Mouse (Mus musculus): Measurements from ENCODE around the gene Decr2. TPM values are rescaled to one million over a fixed set of nuclear protein-coding genes. Genes with fewer than 3 reads are reported as not detected.
A peak's percentile ranks its signal among the peaks of the same experiment; 100 is the strongest.
"Not testable (repeated sequence)": the region's sequence is repeated elsewhere in the genome, so short reads cannot be mapped to it uniquely, and the experiment has no call there.

The Decr2 gene
- polyA plus RNA-seq, 1 experiment from 2014 or later, result 32.8 TPM

GRCm38 (mm10) chr17:26101478-26101877 is 11.3 kb upstream of the Decr2 start:
- DNase-seq (ENCODE audit: low spot score), result no peak
- H3K9me3 ChIP-seq, result no peaks in the 10 kb centered on the region

GRCm38 (mm10) chr17:26100166-26100565 is 10.0 kb upstream of the Decr2 start:
- H3K27ac ChIP-seq, result no peak overlapping the region
- H3K27me3 ChIP-seq (ENCODE audit: insufficient read depth, poor library complexity, severe bottlenecking), result no peaks in the 10 kb centered on the region
- peaks cover 7% of the 10 kb centered on the region for H3K4me1 ChIP-seq
- no peak overlapping the region for H3K4me3 ChIP-seq
- 42% methylated on average over 2 of the region's 2 CpGs for WGBS
- no peaks in the 10 kb centered on the region for H3K36me3 ChIP-seq
- H3K9me3 ChIP-seq, result no peaks in the 10 kb centered on the region
- no peak for DNase-seq (ENCODE audit: low spot score)

More at GRCm38 (mm10) chr17:26101478-26101877, 11.3 kb upstream of the Decr2 start:
- 34% methylated on average over 4 of the region's 4 CpGs for WGBS
- no peak overlapping the region for H3K4me3 ChIP-seq
- H3K27ac ChIP-seq, result peak overlapping the region; percentile 42; the same call in 1 of the 2 replicates
- no peaks in the 10 kb centered on the region for H3K27me3 ChIP-seq (ENCODE audit: insufficient read depth, poor library complexity, severe bottlenecking)
- H3K4me1 ChIP-seq, result peaks cover 3% of the 10 kb centered on the region
- no peaks in the 10 kb centered on the region for H3K36me3 ChIP-seq

GRCm38 (mm10) chr17:26099316-26099715 is 9.2 kb upstream of the Decr2 start:
- H3K4me3 ChIP-seq; DNase-seq (ENCODE audit: low spot score); H3K27ac ChIP-seq; H3K9me3 ChIP-seq; H3K36me3 ChIP-seq; H3K27me3 ChIP-seq (ENCODE audit: insufficient read depth, poor library complexity, severe bottlenecking): not testable (repeated sequence)
- peaks cover 16% of the 10 kb centered on the region for H3K4me1 ChIP-seq
- WGBS, result 71% methylated on average over 3 of the region's 3 CpGs

GRCm38 (mm10) chr17:26098461-26098860 is 8.3 kb upstream of the Decr2 start:
- Histone ChIP-seq H3K4me1 (peaks cover 21% of the 10 kb centered on the region), H3K36me3 (peaks cover 3% of the 10 kb centered on the region; the same call in 1 of the 2 replicates), H3K4me3 (no peak overlapping the region), H3K9me3 (no peaks in the 10 kb centered on the region), H3K27me3 (ENCODE audit: insufficient read depth, poor library complexity, severe bottlenecking) (no peaks in the 10 kb centered on the region), H3K27ac (no peak overlapping the region)
- WGBS, result 89% methylated on average over 7 of the region's 7 CpGs
- DNase-seq (ENCODE audit: low spot score), result no peak

- Histone ChIP-seq H3K27me3 (ENCODE audit: insufficient read depth, poor library complexity, severe bottlenecking) (no peaks in the 10 kb centered on the region), H3K4me1 (peaks cover 18% of the 10 kb centered on the region), H3K27ac (peak within 1 kb of the TSS; percentile 98), H3K9me3 (no peaks in the 10 kb centered on the region), H3K36me3 (peaks cover 20% of the 10 kb centered on the region), H3K4me3 (peak within 1 kb of the TSS; percentile 88)
- DNase-seq (ENCODE audit: low spot score), result peak; percentile 89
- WGBS, result 4% methylated on average over 47 of the region's 47 CpGs
Measured at GRCm38 (mm10) chr17:26095121-26095740, 5.1 kb upstream of the Decr2 start, which contains the start of gene Nme4. TSS of gene Nme4 (minus strand) at chr17:26095602.

- H3K4me3 ChIP-seq, result peak overlapping the region; percentile 88
- H3K27me3 ChIP-seq (ENCODE audit: insufficient read depth, poor library complexity, severe bottlenecking), result no peaks in the 10 kb centered on the region
- peaks cover 20% of the 10 kb centered on the region for H3K36me3 ChIP-seq
- peaks cover 18% of the 10 kb centered on the region for H3K4me1 ChIP-seq
- no peaks in the 10 kb centered on the region for H3K9me3 ChIP-seq
- H3K27ac ChIP-seq, result peak overlapping the region; percentile 98
- WGBS, result 20% methylated on average over 9 of the region's 9 CpGs
- DNase-seq (ENCODE audit: low spot score), result no peak
Measured at GRCm38 (mm10) chr17:26094531-26095110, 4.5 kb upstream of the Decr2 start.

- no peaks in the 10 kb centered on the region; the same call in 1 of the 2 replicates for H3K4me1 ChIP-seq
- 83% methylated on average over 9 of the region's 9 CpGs for WGBS
- H3K4me3 ChIP-seq, result no peak overlapping the region
- no peaks in the 10 kb centered on the region for H3K9me3 ChIP-seq
- H3K27ac ChIP-seq, result no peak overlapping the region
- H3K36me3 ChIP-seq, result peaks cover 23% of the 10 kb centered on the region
- no peak for DNase-seq (ENCODE audit: low spot score)
- no peaks in the 10 kb centered on the region for H3K27me3 ChIP-seq (ENCODE audit: insufficient read depth, poor library complexity, severe bottlenecking)
Measured at GRCm38 (mm10) chr17:26087059-26087564, 3.0 kb downstream of the Decr2 start.

GRCm38 (mm10) chr17:26080867-26081266 is 9.3 kb downstream of the Decr2 start:
- Histone ChIP-seq H3K4me3 (no peak overlapping the region), H3K9me3 (no peaks in the 10 kb centered on the region), H3K36me3 (peaks cover 16% of the 10 kb centered on the region), H3K27ac (no peak overlapping the region), H3K4me1 (0 out of 2 replicates have a peak, but pooled peaks cover 4% of the 10 kb centered on the region), H3K27me3 (ENCODE audit: insufficient read depth, poor library complexity, severe bottlenecking) (0 out of 2 replicates have a peak, but pooled peaks cover under 1% of the 10 kb centered on the region)
- no peak for DNase-seq (ENCODE audit: low spot score)
- 36% methylated on average over 2 of the region's 2 CpGs for WGBS

DNA sequence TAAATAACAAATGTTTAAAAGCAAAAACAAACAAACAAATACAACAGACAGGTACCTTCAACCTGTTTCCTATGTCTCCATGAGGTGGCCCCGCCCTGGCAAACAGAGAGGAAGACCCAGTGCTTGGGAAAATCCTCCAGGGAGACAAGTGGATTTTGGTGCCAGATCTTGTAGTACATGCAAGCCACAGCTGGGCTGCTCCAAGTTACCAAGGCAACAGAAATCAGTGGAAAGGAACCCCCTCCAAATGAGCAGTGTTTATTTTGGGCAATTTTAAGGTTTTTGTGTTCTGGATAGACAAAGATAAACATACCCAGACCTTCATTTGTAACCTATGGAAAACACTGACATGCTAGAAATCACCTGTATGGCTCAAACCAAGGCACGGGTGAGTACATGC is 11.3 kb downstream of the Decr2 start:
- H3K4me3 ChIP-seq, result no peak overlapping the region
- 0 out of 2 replicates have a peak, but pooled peaks cover 4% of the 10 kb centered on the region for H3K4me1 ChIP-seq
- 83% methylated on average over 2 of the region's 2 CpGs for WGBS
- H3K27me3 ChIP-seq (ENCODE audit: insufficient read depth, poor library complexity, severe bottlenecking), result 0 out of 2 replicates have a peak, but pooled peaks cover 7% of the 10 kb centered on the region
- H3K9me3 ChIP-seq, result no peaks in the 10 kb centered on the region
- H3K36me3 ChIP-seq, result peaks cover 16% of the 10 kb centered on the region
- no peak overlapping the region for H3K27ac ChIP-seq
- DNase-seq (ENCODE audit: low spot score), result no peak

GRCm38 (mm10) chr17:26075246-26075645 is 14.9 kb downstream of the Decr2 start:
- no peak overlapping the region for H3K4me3 ChIP-seq
- peaks cover 13% of the 10 kb centered on the region; the same call in 1 of the 2 replicates for H3K27me3 ChIP-seq (ENCODE audit: insufficient read depth, poor library complexity, severe bottlenecking)
- no peak overlapping the region for H3K27ac ChIP-seq
- WGBS, result 56% methylated on average over 3 of the region's 3 CpGs
- H3K36me3 ChIP-seq, result no peaks in the 10 kb centered on the region
- no peak for DNase-seq (ENCODE audit: low spot score)
- H3K4me1 ChIP-seq, result no peaks in the 10 kb centered on the region
- H3K9me3 ChIP-seq, result no peaks in the 10 kb centered on the region

- Histone ChIP-seq H3K9me3 (no peaks in the 10 kb centered on the region), H3K27me3 (ENCODE audit: insufficient read depth, poor library complexity, severe bottlenecking) (peaks cover 18% of the 10 kb centered on the region; the same call in 1 of the 2 replicates), H3K4me1 (peaks cover 45% of the 10 kb centered on the region), H3K36me3 (peaks cover 3% of the 10 kb centered on the region; the same call in 1 of the 2 replicates), H3K27ac (no peak overlapping the region), H3K4me3 (peak overlapping the region; percentile 92)
- DNase-seq (ENCODE audit: low spot score), result no peak
- WGBS, result 29% methylated on average over 6 of the region's 6 CpGs
Measured at GRCm38 (mm10) chr17:26070136-26070535, 20.0 kb downstream of the Decr2 start.

GRCm38 (mm10) chr17:26068831-26069739 is 21.1 kb downstream of the Decr2 start, which contains the start of gene Rab11fip3:
TSS of gene Rab11fip3 (minus strand) at chr17:26069555.
- whole genome bisulfite sequencing, result under 1% methylated on average over 94 of the region's 94 CpGs
- H3K4me3 ChIP-seq, result peak within 1 kb of the TSS; percentile 92
- peaks cover 7% of the 10 kb centered on the region for H3K36me3 ChIP-seq
- peaks cover 54% of the 10 kb centered on the region for H3K4me1 ChIP-seq
- peaks cover 18% of the 10 kb centered on the region; the same call in 1 of the 2 replicates for H3K27me3 ChIP-seq (ENCODE audit: insufficient read depth, poor library complexity, severe bottlenecking)
- DNase-seq (ENCODE audit: low spot score), result peak; percentile 92
- H3K9me3 ChIP-seq, result no peaks in the 10 kb centered on the region
- peak within 1 kb of the TSS; percentile 91 for H3K27ac ChIP-seq
